Mouse (Mus musculus) embryonic facial prominence, embryonic 13.5 days (tissue): ENCODE results near the gene Nudt12. TPM values are rescaled to one million over a fixed set of nuclear protein-coding genes. Genes with fewer than 3 reads are reported as not detected.

ENCODE experiments used
- ATAC-seq: fragments of 200-750 bp; cut with Nextera tagmentation; 2 replicates; pipeline ENCODE4 v1.8.0; 2017; ENCODE audit warnings: low read depth; ENCODE audit not compliant: insufficient number of reproducible peaks, insufficient read depth, low FRiP score, low TSS enrichment
- H3K27ac ChIP-seq: fragments of 300-500 bp; sonication (generic); 2 replicates; pipeline ENCODE4 v1.5.1; 2015; ENCODE audit warnings: moderate library complexity, mild to moderate bottlenecking, inconsistent platforms
- H3K27me3 ChIP-seq: fragments of 300-500 bp; sonication (generic); 2 replicates; pipeline ENCODE4 v1.6.1; 2015; ENCODE audit warnings: mild to moderate bottlenecking, inconsistent platforms
- H3K36me3 ChIP-seq: fragments of 300-500 bp; sonication (generic); 2 replicates; pipeline ENCODE4 v1.6.1; 2015; ENCODE audit warnings: mild to moderate bottlenecking, inconsistent platforms
- H3K4me1 ChIP-seq: fragments of 300-500 bp; sonication (generic); 2 replicates; pipeline ENCODE4 v1.6.1; 2015; ENCODE audit warnings: inconsistent platforms
- H3K4me2 ChIP-seq: fragments of 300-500 bp; sonication (generic); 2 replicates; pipeline ENCODE4 v1.6.1; 2015; ENCODE audit warnings: moderate library complexity, mild to moderate bottlenecking, inconsistent platforms
- H3K4me3 ChIP-seq: fragments of 300-500 bp; sonication (generic); 2 replicates; pipeline ENCODE4 v1.5.1; 2015; ENCODE audit warnings: mild to moderate bottlenecking, inconsistent platforms
- H3K9ac ChIP-seq: fragments of 300-500 bp; sonication (generic); 2 replicates; pipeline ENCODE4 v1.6.1; 2015; ENCODE audit warnings: mild to moderate bottlenecking, inconsistent platforms
- H3K9me3 ChIP-seq: fragments of 300-500 bp; sonication (generic); 2 replicates; pipeline ENCODE4 v1.6.1; 2016; ENCODE audit warnings: inconsistent platforms
- WGBS: fragments of 180-500 bp; shearing (Covaris S2); methylation state at CpG from one replicate; pipeline ENCODE4 v1.1.7; 2015; ENCODE audit warnings: mixed read lengths; 5-methylcytosine and 5-hydroxymethylcytosine counted together
- polyA plus RNA-seq: library from polyadenylated mRNA; unstranded; fragments of >200 nt; fragmentation: Nextera tagmentation; extraction: Ambion mirVana; gene quantifications from 2 replicates; pipeline ENCODE4 v1.2.1, GENCODE M21; 2015

The Nudt12 gene
- polyA plus RNA-seq, 1 experiment from 2014 or later: 4.3 TPM

- H3K4me1 ChIP-seq: no peaks in the 10 kb centered on the region
- H3K4me2 ChIP-seq: no peak overlapping the region
- H3K27me3 ChIP-seq: no peaks in the 10 kb centered on the region
- no peak overlapping the region for H3K4me3 ChIP-seq
- WGBS: 33% methylated on average over 3 of the region's 3 CpGs
- H3K27ac ChIP-seq: no peak overlapping the region
- no peaks in the 10 kb centered on the region for H3K9me3 ChIP-seq
- H3K9ac ChIP-seq: no peak overlapping the region
- no peak; the same call in 1 of the 2 replicates for ATAC-seq
- H3K36me3 ChIP-seq: no peaks in the 10 kb centered on the region
Observed at GRCm38 (mm10) chr17:58959905-58960304, 53.3 kb downstream of the Nudt12 start.

GRCm38 (mm10) chr17:58957055-58957454 lies 56.1 kb downstream of the Nudt12 start:
- no peak for ATAC-seq
- H3K27ac ChIP-seq: no peak overlapping the region
- H3K9ac ChIP-seq: no peak overlapping the region
- no peaks in the 10 kb centered on the region for H3K27me3 ChIP-seq
- 90% methylated on average over 1 of the region's 1 CpGs for WGBS
- no peak overlapping the region for H3K4me3 ChIP-seq
- no peaks in the 10 kb centered on the region for H3K36me3 ChIP-seq
- no peaks in the 10 kb centered on the region for H3K9me3 ChIP-seq
- H3K4me2 ChIP-seq: no peak overlapping the region
- H3K4me1 ChIP-seq: no peaks in the 10 kb centered on the region

Other genes starting within 250 kb of the Nudt12 start
- 0.40 TPM in 1 of 2 replicates, not detected in the other for gene Pdzph1, start 22.0 kb downstream of the Nudt12 start, polyA plus RNA-seq